Mouse (Mus musculus): ENCODE results near the gene Abl1. TPM values are rescaled to one million over a fixed set of nuclear protein-coding genes. Genes with fewer than 3 reads are reported as not detected.
A peak's percentile ranks its signal among the peaks of the same experiment; 100 is the strongest.

The Abl1 gene
- total RNA-seq, 2 experiments from 2014 or later: 35.5 to 43.7 TPM

- intact Hi-C loops (cut with DNase I): loop anchor here (5.0 kb wide), 1 partner anchor 40 kb away; no protein-coding TSS in a partner anchor
- peak in 1 of 2 experiments; percentile 77 for DNase-seq (ENCODE audit: low spot score in 2 of 2)
Measured at GRCm38 (mm10) chr2:31727576-31728277, 39.6 kb downstream of the Abl1 start.

- intact Hi-C loops (cut with DNase I): no loop called here
- DNase-seq (ENCODE audit: low spot score in 2 of 2): no peak
Measured at GRCm38 (mm10) chr2:31730640-31731039, 42.5 kb downstream of the Abl1 start.

GRCm38 (mm10) chr2:31732497-31732896 lies 44.3 kb downstream of the Abl1 start:
- intact Hi-C loops (cut with DNase I): no loop called here
- DNase-seq (ENCODE audit: low spot score in 2 of 2): no peak

- intact Hi-C loops (cut with DNase I): no loop called here
- DNase-seq (ENCODE audit: low spot score in 2 of 2): no peak
Measured at GRCm38 (mm10) chr2:31733558-31733957, 45.4 kb downstream of the Abl1 start.

- DNase-seq (ENCODE audit: low spot score in 2 of 2): no peak
- intact Hi-C loops (cut with DNase I): loop anchor here (5.0 kb wide), 1 partner anchor 43 kb away; no protein-coding TSS in a partner anchor
Measured at GRCm38 (mm10) chr2:31739041-31739440, 50.9 kb downstream of the Abl1 start.

GRCm38 (mm10) chr2:31741728-31742127 lies 53.6 kb downstream of the Abl1 start:
- no peak for DNase-seq (ENCODE audit: low spot score in 2 of 2)
- intact Hi-C loops (cut with DNase I): no loop called here

- intact Hi-C loops (cut with DNase I): no loop called here
- DNase-seq (ENCODE audit: low spot score in 2 of 2): peak in 1 of 2 experiments; percentile 61
Measured at GRCm38 (mm10) chr2:31742134-31742533, 54.0 kb downstream of the Abl1 start.

GRCm38 (mm10) chr2:31745741-31746243 lies 57.6 kb downstream of the Abl1 start:
- DNase-seq (ENCODE audit: low spot score in 2 of 2): no peak
- intact Hi-C loops (cut with DNase I): no loop called here

- intact Hi-C loops (cut with DNase I): no loop called here
Measured at GRCm38 (mm10) chr2:31746835-31747234, 58.7 kb downstream of the Abl1 start.

GRCm38 (mm10) chr2:31749046-31749709 lies 61.0 kb downstream of the Abl1 start:
- DNase-seq (ENCODE audit: low spot score in 2 of 2): no peak
- intact Hi-C loops (cut with DNase I): no loop called here

More at GRCm38 (mm10) chr2:31746835-31747234, 58.7 kb downstream of the Abl1 start:
- no peak for DNase-seq (ENCODE audit: low spot score in 2 of 2)

- intact Hi-C loops (cut with DNase I): no loop called here
- DNase-seq (ENCODE audit: low spot score in 2 of 2): no peak
Measured at GRCm38 (mm10) chr2:31750133-31750532, 62.0 kb downstream of the Abl1 start.

- no peak for DNase-seq (ENCODE audit: low spot score in 2 of 2)
- intact Hi-C loops (cut with DNase I): no loop called here
Measured at GRCm38 (mm10) chr2:31757472-31757871, 69.3 kb downstream of the Abl1 start.

GRCm38 (mm10) chr2:31758966-31759365 lies 70.8 kb downstream of the Abl1 start:
- intact Hi-C loops (cut with DNase I): no loop called here
- DNase-seq (ENCODE audit: low spot score in 2 of 2): no peak

- intact Hi-C loops (cut with DNase I): no loop called here
- DNase-seq (ENCODE audit: low spot score in 2 of 2): peak in 1 of 2 experiments; percentile 29
Measured at GRCm38 (mm10) chr2:31759751-31760460, 71.7 kb downstream of the Abl1 start.

- DNase-seq (ENCODE audit: low spot score in 2 of 2): no peak
- intact Hi-C loops (cut with DNase I): no loop called here
Measured at GRCm38 (mm10) chr2:31760486-31760885, 72.3 kb downstream of the Abl1 start.

GRCm38 (mm10) chr2:31761115-31761531 lies 72.9 kb downstream of the Abl1 start:
- no peak for DNase-seq (ENCODE audit: low spot score in 2 of 2)
- intact Hi-C loops (cut with DNase I): no loop called here

- intact Hi-C loops (cut with DNase I): no loop called here
- no peak for DNase-seq (ENCODE audit: low spot score in 2 of 2)
Measured at GRCm38 (mm10) chr2:31761585-31761984, 73.4 kb downstream of the Abl1 start.

- no peak for DNase-seq (ENCODE audit: low spot score in 2 of 2)
- intact Hi-C loops (cut with DNase I): no loop called here
Measured at GRCm38 (mm10) chr2:31762155-31762554, 74.0 kb downstream of the Abl1 start.

GRCm38 (mm10) chr2:31762853-31763252 lies 74.7 kb downstream of the Abl1 start:
- no peak for DNase-seq (ENCODE audit: low spot score in 2 of 2)
- intact Hi-C loops (cut with DNase I): no loop called here

- intact Hi-C loops (cut with DNase I): no loop called here
- DNase-seq (ENCODE audit: low spot score in 2 of 2): no peak
Measured at GRCm38 (mm10) chr2:31763271-31763670, 75.1 kb downstream of the Abl1 start.
